Mouse (Mus musculus) T-helper 17 cell (primary cell): ENCODE measurements around the gene Grm7.

Source experiments
- in situ Hi-C, 2 experiments: fragments of 300-600 bp; cut with MboI, MseI; formaldehyde crosslinking; loops; 1 replicate in 1 of 2; 2 replicates in 1 of 2; pipeline ENCODE4 v1.15.1; 2025; ENCODE audit warnings: high pct_unique_total_duplicates in 2 of 2

Grm7 gene

GRCm38 (mm10) chr6:110645411-110646361 is at the start of gene Grm7:
Grm7 (plus strand) TSS chr6:110645581.
- in situ Hi-C loops = no loop called here

GRCm38 (mm10) chr6:110645041-110645410 is 355 bp upstream of the Grm7 start:
- in situ Hi-C loops = no loop called here

GRCm38 (mm10) chr6:110646901-110647300 is 1.5 kb downstream of the Grm7 start:
- in situ Hi-C loops = no loop called here

- in situ Hi-C loops = no loop called here
Measured at GRCm38 (mm10) chr6:110649227-110649626, 3.8 kb downstream of the Grm7 start.

DNA sequence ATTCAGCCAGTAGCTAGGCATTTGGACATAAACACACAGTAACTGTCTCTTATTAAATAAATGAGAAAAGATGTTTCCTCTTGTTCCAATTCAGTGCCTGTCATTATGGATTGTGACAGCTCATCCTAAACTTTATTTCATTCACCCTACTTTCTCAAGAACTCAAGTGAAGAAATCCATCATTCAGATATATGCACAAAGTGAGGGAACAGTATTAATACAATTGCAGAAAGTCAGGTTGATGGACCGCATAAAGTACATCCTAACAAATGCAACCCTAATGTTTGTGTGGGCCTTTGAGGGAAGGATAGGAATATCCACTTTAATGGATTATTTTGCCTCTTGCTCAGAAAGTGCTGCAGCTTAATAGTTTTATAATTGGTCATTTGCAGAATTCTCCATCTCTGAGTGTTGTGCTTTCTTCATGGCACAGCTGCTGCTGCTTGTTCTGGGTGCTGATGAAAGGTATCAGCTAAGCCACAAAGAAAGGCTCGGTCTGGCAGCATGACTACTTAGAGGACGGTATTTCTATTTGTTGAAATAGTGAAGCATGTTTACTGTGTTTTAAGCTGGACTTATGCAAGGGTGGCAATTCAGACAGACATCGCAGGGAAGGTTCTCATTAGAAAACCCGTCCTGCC is 8.1 kb downstream of the Grm7 start:
- in situ Hi-C loops = no loop called here

GRCm38 (mm10) chr6:110664436-110664835 is 19.1 kb downstream of the Grm7 start:
- in situ Hi-C loops = no loop called here

DNA sequence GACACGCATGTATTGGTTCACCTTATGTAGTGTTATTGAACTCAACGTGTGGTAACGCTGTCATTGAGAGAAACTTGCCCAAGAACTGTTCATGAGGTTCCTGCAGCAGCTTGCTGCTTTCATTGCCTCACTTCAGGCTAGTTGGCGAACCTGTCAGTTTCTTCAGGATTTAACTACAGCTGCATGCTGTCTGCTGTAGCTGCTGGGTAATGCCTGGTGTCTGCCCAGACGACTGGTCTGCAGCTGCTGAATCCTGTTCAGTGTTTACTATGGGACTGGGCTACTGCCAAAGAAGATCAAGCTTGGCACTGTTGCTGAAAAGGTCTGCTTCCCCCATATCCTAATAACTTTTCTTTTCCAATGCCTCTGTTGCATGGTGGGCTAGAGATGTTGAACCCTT is 23.1 kb downstream of the Grm7 start:
- in situ Hi-C loops = no loop called here

DNA sequence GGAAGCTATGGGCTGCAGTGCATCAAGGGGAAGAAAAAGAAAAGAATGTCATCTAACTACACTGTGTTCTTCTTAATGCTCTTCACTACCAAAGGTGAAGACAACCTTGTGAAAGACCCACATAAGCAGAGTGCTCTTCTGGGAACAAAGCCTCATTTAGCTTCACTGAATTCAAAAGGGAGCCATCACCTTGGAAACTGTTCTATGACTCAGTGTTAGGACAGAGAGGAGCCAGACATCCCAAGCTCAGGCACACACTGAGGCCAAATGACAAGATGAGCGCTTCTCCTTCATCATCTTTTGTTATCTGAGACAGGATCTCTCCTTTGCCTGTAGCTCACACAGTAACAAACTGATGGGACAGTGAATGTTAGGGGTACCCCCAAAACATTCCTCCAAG is 45.6 kb downstream of the Grm7 start:
- in situ Hi-C loops = no loop called here

DNA sequence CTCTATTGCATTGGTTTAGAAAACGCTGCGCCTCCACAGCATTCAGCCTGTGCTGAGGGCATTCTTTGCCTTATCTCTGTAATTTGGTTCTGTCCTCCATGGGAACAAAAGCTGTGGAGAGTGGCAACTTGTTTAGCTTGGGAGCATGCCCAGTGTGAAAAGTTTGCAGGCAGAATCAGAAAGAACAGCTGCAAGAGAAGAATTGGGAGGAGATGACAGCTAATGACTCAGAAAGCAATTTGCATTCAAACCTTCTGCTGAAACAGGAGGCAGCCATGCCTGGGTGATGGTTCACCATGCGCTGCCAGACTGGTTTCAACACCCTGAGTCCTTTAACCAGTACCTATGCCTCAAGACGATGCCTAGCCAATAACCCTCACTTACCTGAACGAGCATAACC is 64.4 kb downstream of the Grm7 start:
- in situ Hi-C loops = no loop called here

DNA sequence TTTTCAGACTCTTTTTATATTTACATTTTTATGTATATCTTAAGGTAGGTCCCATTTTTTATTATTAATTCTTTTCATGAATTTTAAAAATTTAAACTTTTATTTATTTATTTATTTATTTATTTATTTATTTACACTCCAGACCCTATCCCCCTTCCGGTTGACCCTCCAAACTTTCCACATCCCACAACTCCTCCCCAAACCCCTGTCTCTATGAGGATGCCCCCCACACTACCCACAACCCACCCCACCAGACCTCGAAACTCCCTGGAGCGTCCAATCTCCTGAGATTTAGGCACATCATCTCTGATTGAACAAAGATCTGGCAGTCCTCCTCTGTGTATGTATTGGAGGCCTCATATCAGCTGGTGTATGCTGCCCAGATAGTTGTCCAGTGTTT is 69.6 kb downstream of the Grm7 start:
- in situ Hi-C loops = no loop called here

- in situ Hi-C loops = no loop called here
Measured at GRCm38 (mm10) chr6:110723371-110723770, 78.0 kb downstream of the Grm7 start.

DNA sequence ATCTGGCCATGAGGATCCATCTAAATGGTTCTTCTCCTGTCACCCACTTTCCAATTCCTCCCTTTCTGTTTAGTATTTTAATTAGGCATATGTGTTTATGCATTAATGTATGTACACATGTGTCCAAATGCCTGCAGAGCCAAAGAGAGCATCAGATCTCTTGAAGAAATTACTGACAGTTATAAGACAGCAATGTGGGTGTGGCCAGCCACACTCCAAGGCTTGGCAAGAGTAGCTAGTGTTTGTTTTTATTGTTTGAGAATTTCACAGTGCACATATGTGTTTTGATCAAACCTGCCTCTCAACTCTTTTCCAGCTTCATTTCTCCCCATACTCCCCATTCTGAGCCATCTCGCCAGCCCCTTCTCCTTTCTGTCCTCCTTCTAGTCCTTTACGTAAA is 88.5 kb downstream of the Grm7 start:
- in situ Hi-C loops = no loop called here

GRCm38 (mm10) chr6:110743981-110744670 is 98.7 kb downstream of the Grm7 start:
- in situ Hi-C loops = no loop called here

DNA sequence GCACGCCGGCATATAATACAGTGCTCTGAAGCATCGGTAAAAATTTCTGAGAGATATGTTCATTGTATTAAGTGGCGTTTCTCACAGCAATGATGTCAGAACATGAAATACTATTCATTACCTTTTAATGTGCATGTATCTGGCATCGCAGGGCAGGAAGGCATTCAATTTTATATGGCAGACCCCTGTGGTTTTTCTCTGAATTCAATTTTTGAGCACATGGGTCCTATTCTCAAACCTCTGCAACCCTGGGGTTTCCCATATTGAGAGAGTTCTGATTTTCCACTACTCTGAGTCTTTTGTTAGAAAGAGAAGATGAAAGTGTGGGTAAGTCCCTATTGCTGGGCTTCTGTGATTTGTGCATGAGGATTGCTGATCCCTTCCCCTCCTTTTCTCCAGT is 110.5 kb downstream of the Grm7 start:
- in situ Hi-C loops = no loop called here

GRCm38 (mm10) chr6:110769588-110769987 is 124.2 kb downstream of the Grm7 start:
- in situ Hi-C loops = no loop called here

GRCm38 (mm10) chr6:110772652-110773051 is 127.3 kb downstream of the Grm7 start:
- in situ Hi-C loops = no loop called here

- in situ Hi-C loops = no loop called here
Measured at GRCm38 (mm10) chr6:110776046-110776445, 130.7 kb downstream of the Grm7 start.

GRCm38 (mm10) chr6:110785497-110785928 is 140.1 kb downstream of the Grm7 start:
- in situ Hi-C loops = no loop called here

- in situ Hi-C loops = no loop called here
Measured at GRCm38 (mm10) chr6:110792696-110793095, 147.3 kb downstream of the Grm7 start.

DNA sequence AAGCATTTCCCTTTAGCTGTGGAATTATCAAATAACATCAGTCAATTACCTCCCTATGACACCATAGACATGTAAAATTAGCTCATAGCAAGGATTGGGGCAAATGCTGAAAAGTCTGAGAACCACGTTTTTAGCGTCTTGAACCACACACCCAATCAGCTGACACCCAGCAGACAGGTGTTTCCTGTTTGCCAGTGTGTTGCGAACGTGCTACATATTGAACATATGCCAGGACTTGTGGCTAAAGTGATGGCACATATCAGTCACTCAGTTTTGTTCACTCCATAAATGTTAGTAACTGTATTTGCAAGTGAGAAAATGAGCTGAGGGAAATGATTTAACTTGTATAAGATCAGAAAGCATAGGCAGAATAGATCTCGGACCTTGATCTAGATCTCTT is 162.1 kb downstream of the Grm7 start:
- in situ Hi-C loops = loop anchor here in 1 of 2 experiments (25.0 kb wide), 1 partner anchor 1595 kb away; no protein-coding TSS in a partner anchor

DNA sequence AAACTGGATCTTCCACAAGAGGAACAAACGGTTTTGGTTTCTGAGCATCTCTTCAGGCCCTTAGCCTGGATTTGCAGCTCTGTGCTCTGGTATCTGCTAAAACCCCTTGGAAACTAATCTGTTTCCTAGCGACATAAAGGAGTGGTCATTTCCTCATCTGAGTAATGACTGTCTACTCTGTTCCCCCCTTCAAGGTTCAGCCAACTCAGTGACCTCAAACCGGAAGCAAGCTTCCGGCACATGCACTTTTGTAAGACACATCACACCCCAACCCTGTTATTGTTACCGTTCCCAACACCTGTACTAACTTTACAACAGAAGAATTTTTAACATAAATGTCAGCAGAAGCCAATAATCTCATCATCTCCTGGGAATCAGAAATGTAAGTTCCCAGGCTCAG is 166.8 kb downstream of the Grm7 start:
- in situ Hi-C loops = loop anchor here in 1 of 2 experiments (25.0 kb wide), 1 partner anchor 1600 kb away; no protein-coding TSS in a partner anchor

DNA sequence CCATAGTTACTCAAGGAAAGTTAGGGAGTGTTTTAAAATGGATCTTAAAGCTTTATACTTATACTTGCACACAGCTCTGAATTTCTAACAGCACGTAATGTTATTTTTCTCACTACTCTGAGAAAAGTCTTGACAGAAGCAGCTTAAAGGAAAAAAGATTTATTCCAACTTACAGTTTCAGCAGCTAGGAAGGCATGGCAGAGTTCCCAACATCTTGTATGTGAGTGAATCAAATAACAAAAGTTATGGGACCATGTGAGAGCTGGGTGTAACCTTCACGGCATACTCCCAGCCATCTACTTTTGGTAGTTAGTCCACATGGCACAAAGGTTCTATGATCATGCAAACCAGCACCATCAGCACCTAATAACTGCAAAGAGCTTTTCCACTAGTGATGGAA is 172.9 kb downstream of the Grm7 start:
- in situ Hi-C loops = loop anchor here in 1 of 2 experiments (25.0 kb wide), 1 partner anchor 1606 kb away; no protein-coding TSS in a partner anchor
